Mouse (Mus musculus): ENCODE measurements around the gene Pacsin2.

DNA sequence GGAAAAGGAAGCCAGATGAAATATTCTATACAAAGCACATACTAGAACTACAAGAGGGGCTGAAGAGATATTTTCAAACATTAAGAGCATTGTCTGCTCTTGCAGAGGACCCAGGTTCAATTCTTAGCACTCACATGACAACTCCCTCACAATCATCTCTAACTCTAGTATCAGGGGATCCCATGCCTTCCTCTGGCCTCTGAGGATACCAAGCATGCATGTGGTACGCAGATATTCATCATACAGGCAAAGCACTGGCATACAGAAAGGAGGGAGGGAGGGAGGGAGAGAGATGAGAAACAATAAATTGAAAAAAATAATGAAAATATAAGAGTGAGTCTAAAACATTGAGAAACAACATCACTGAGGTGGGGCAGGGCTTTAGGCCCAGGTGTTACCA lies 35.8 kb downstream of the Pacsin2 start:
- TF ChIP-seq CTCF (IDR thresholded peaks at IDR 0.05; ENCODE audit: borderline replicate concordance, insufficient read depth, low read length): no peak
- no peak for TF ChIP-seq POLR2A (IDR thresholded peaks at IDR 0.05; ENCODE audit: low read depth, low read length)

Measured in embryonic fibroblast, embryonic 13.5 days (primary cell).